Mouse (Mus musculus): ENCODE measurements around the gene Npw. TPM values are rescaled to one million over a fixed set of nuclear protein-coding genes. Genes with fewer than 3 reads are reported as not detected.

Gene Npw
- polyA plus RNA-seq, 1 experiment from 2014 or later: not detected

DNA sequence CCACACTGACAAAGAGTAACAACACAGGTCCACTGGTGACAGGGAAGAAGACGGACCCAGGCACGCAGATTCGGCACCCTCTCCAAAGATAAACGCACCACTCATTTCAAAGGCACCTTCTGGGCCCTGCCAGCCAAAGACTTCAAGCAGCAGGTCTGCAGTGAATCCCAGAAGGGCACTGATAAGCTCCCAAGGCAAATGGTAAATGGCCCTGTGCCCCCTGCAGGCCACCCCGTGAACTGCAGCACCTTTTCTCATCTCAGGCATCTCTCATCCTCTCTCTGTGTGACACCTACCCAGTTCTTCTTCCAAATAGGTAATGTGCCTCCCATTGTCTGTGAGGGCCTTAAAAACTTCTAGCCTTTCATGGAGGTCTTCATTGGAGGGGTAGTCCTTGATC lies 29.6 kb downstream of the Npw start:
- no peak overlapping the region for H3K4me3 ChIP-seq (replicated peaks; ENCODE audit: low read length)
- H3K9ac ChIP-seq (replicated peaks; ENCODE audit: low read depth, low read length): no peak overlapping the region
- peaks cover 15% of the 10 kb centered on the region for H3K36me3 ChIP-seq (ENCODE audit: control insufficient read depth, insufficient read depth)
- H3K27me3 ChIP-seq (replicated peaks; ENCODE audit: control insufficient read depth, insufficient read depth, low read length): no peaks in the 10 kb centered on the region
- H3K9me3 ChIP-seq (ENCODE audit: control insufficient read depth, low read length): no peaks in the 10 kb centered on the region
- no peak overlapping the region for H3K27ac ChIP-seq (ENCODE audit: low read length)
- WGBS: 52% methylated on average over 5 of the region's 5 CpGs
- no peak for ATAC-seq
- H3K4me2 ChIP-seq (ENCODE audit: low read length): no peak overlapping the region
- peaks cover 12% of the 10 kb centered on the region for H3K4me1 ChIP-seq (replicated peaks; ENCODE audit: control insufficient read depth, insufficient read depth, low read length)

DNA sequence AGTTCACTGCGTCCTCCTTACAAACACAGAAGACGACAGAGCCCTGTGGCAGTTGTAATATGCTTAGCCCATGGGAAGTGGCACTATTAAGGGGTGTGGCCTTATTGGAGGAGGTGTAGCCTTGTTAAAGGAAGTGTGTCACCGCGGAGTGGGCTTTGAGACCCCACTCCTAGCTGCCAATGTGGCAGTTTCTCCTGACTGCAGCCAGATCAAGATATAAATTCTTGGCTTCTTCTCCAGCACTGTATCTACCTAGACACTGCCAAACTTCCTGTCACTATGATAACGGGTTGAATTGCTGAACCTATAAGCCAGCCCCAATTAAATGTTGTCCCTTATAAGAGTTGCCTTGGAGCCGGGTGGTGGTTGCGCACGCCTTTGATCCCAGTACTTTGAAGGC lies 32.8 kb downstream of the Npw start:
- ATAC-seq: no peak
- 93% methylated on average over 8 of the region's 8 CpGs for whole genome bisulfite sequencing
- H3K27me3 ChIP-seq (replicated peaks; ENCODE audit: control insufficient read depth, insufficient read depth, low read length): no peaks in the 10 kb centered on the region

DNA sequence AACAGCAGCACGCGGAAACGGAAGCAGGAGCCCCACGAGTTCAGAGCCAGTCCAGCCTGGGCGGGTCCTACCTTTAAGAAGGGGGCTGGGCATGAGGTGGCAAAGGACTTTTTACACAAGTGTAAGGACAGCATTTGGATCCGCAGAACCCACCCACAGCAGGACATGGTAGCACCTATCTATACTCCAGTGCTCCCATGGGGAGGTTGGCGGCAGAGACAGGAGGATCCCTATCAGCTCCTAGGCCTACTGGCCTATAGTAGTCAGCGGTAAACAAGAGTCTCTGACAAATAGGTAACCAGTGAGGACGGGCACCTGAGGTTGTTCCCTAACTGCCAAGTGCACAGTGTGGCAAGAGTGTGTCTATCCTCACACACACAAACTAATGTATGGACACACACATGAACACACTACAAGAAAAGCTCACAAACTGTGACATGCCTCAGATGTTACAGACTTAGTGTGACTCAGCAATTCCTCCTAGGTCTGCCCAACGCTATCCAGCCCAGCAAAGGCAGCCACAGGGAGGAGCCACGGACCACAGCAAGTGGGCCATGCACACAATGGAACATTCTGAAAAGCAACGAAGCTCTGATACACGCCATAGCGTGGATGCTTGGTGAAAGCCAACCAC lies 40.6 kb downstream of the Npw start:
- Histone ChIP-seq H3K4me3 (replicated peaks; ENCODE audit: low read length) (no peak overlapping the region), H3K9ac (replicated peaks; ENCODE audit: low read depth, low read length) (no peak overlapping the region), H3K27ac (ENCODE audit: low read length) (no peak overlapping the region), H3K4me1 (replicated peaks; ENCODE audit: control insufficient read depth, insufficient read depth, low read length) (no peaks in the 10 kb centered on the region), H3K27me3 (replicated peaks; ENCODE audit: control insufficient read depth, insufficient read depth, low read length) (no peaks in the 10 kb centered on the region), H3K9me3 (ENCODE audit: control insufficient read depth, low read length) (no peaks in the 10 kb centered on the region), H3K36me3 (ENCODE audit: control insufficient read depth, insufficient read depth) (peaks cover 45% of the 10 kb centered on the region), H3K4me2 (ENCODE audit: low read length) (no peak overlapping the region)
- ATAC-seq: no peak
- 89% methylated on average over 14 of the region's 14 CpGs for WGBS

More for the DNA sequence above, 32.8 kb downstream of the Npw start:
- Histone ChIP-seq H3K36me3 (ENCODE audit: control insufficient read depth, insufficient read depth) (peaks cover 43% of the 10 kb centered on the region), H3K4me2 (ENCODE audit: low read length) (no peak overlapping the region), H3K4me1 (replicated peaks; ENCODE audit: control insufficient read depth, insufficient read depth, low read length) (no peaks in the 10 kb centered on the region), H3K4me3 (replicated peaks; ENCODE audit: low read length) (no peak overlapping the region), H3K9me3 (ENCODE audit: control insufficient read depth, low read length) (no peaks in the 10 kb centered on the region), H3K27ac (ENCODE audit: low read length) (no peak overlapping the region), H3K9ac (replicated peaks; ENCODE audit: low read depth, low read length) (no peak overlapping the region)

DNA sequence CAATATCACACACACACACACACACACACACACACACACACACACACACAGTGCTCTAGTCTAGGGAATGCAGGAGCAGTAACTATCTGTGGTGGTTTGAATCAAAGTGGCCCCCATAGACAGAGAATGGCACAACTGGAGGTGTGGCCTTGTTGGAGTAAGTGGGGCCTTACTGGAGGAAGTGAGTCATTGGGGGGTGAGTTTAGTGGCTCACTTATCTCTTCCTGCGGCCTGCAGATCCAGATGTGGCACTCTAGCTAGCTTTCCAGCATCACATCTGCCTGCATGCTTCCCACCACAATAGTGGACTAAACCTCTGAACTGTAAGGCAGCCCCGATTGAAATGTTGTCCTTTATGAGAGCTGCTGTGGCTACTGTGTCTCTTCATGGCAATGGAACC lies 47.5 kb downstream of the Npw start:
- Histone ChIP-seq H3K4me1 (replicated peaks; ENCODE audit: control insufficient read depth, insufficient read depth, low read length) (no peaks in the 10 kb centered on the region), H3K27me3 (replicated peaks; ENCODE audit: control insufficient read depth, insufficient read depth, low read length) (no peaks in the 10 kb centered on the region)
- no peak for ATAC-seq

DNA sequence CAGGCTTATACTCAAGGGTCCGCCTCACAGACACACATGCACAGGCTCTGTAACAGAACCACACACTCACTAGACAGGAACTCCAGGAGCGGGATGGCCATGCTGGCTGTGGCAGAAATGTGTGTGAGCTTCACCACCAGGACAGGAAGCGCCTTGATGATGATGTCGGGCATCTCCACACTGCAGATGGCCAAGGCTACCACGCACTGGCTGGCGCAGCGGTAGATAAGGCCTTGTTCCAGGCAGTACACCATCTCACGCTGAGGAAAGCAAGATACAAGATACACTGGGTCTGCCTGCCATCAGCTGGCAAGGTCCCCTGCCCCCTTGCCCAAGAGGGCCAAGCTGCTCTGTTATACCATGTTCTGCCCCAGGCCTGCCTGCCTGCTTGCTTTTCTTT lies 49.4 kb downstream of the Npw start:
- Histone ChIP-seq H3K4me2 (ENCODE audit: low read length) (no peak overlapping the region), H3K9ac (replicated peaks; ENCODE audit: low read depth, low read length) (no peak overlapping the region), H3K9me3 (ENCODE audit: control insufficient read depth, low read length) (no peaks in the 10 kb centered on the region), H3K27me3 (replicated peaks; ENCODE audit: control insufficient read depth, insufficient read depth, low read length) (no peaks in the 10 kb centered on the region), H3K4me1 (replicated peaks; ENCODE audit: control insufficient read depth, insufficient read depth, low read length) (no peaks in the 10 kb centered on the region), H3K27ac (ENCODE audit: low read length) (no peak overlapping the region), H3K4me3 (replicated peaks; ENCODE audit: low read length) (no peak overlapping the region), H3K36me3 (ENCODE audit: control insufficient read depth, insufficient read depth) (peaks cover 24% of the 10 kb centered on the region)
- 96% methylated on average over 8 of the region's 8 CpGs for WGBS
- no peak for ATAC-seq

More for the DNA sequence above, 47.5 kb downstream of the Npw start:
- Histone ChIP-seq H3K27ac (ENCODE audit: low read length) (no peak overlapping the region), H3K36me3 (ENCODE audit: control insufficient read depth, insufficient read depth) (peaks cover 18% of the 10 kb centered on the region), H3K9ac (replicated peaks; ENCODE audit: low read depth, low read length) (no peak overlapping the region), H3K4me2 (ENCODE audit: low read length) (no peak overlapping the region), H3K9me3 (ENCODE audit: control insufficient read depth, low read length) (no peaks in the 10 kb centered on the region), H3K4me3 (replicated peaks; ENCODE audit: low read length) (no peak overlapping the region)
- WGBS: 98% methylated on average over 2 of the region's 2 CpGs

DNA sequence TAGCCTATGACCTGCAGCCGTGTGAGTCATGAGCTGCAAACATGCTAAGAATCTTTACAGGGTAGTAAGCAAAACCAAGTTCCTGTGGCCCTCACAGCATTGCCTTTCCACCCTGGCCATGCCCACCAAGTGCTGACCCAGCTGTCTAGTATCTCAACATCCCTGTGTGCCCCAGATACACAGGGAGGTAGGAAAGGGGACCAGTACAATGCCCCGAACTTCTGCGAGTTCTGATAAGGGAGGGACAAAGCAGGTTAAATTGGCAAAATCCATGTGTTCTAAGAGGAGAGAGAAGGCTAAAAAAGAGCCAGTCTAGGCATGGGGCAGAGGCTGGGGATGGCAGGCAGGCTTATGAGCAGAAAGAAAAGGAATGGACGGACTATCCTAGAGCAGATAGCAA lies 49.9 kb downstream of the Npw start:
- no peaks in the 10 kb centered on the region for H3K4me1 ChIP-seq (replicated peaks; ENCODE audit: control insufficient read depth, insufficient read depth, low read length)

More for the DNA sequence above, 49.9 kb downstream of the Npw start:
- H3K4me3 ChIP-seq (replicated peaks; ENCODE audit: low read length): no peak overlapping the region
- no peak overlapping the region for H3K27ac ChIP-seq (ENCODE audit: low read length)
- H3K36me3 ChIP-seq (ENCODE audit: control insufficient read depth, insufficient read depth): peaks cover 20% of the 10 kb centered on the region
- 95% methylated on average over 4 of the region's 4 CpGs for WGBS
- H3K9ac ChIP-seq (replicated peaks; ENCODE audit: low read depth, low read length): no peak overlapping the region
- no peak for ATAC-seq
- no peaks in the 10 kb centered on the region for H3K9me3 ChIP-seq (ENCODE audit: control insufficient read depth, low read length)
- no peak overlapping the region for H3K4me2 ChIP-seq (ENCODE audit: low read length)
- no peaks in the 10 kb centered on the region for H3K27me3 ChIP-seq (replicated peaks; ENCODE audit: control insufficient read depth, insufficient read depth, low read length)

Other genes with a start within 250 kb of the Npw start
- gene Rnps1, start 243.9 kb downstream of the Npw start, polyA plus RNA-seq (2015; fragmentation: Nextera tagmentation; extraction: Ambion mirVana): 362 and 389 TPM in 2 replicates
- 30.4 and 34.8 TPM in 2 replicates for gene Eci1, start 231.8 kb downstream of the Npw start, polyA plus RNA-seq (2015; fragmentation: Nextera tagmentation; extraction: Ambion mirVana)
- gene Dnase1l2, start 215.4 kb downstream of the Npw start, polyA plus RNA-seq (2015; fragmentation: Nextera tagmentation; extraction: Ambion mirVana): 6.2 and 9.5 TPM in 2 replicates
- gene E4f1, start 188.1 kb downstream of the Npw start, polyA plus RNA-seq (2015; fragmentation: Nextera tagmentation; extraction: Ambion mirVana): 37.9 and 54.0 TPM in 2 replicates
- gene Pgp, start 188.1 kb downstream of the Npw start, polyA plus RNA-seq (2015; fragmentation: Nextera tagmentation; extraction: Ambion mirVana): 50.5 and 54.0 TPM in 2 replicates
- gene Bricd5, start 184.6 kb downstream of the Npw start, polyA plus RNA-seq (2015; fragmentation: Nextera tagmentation; extraction: Ambion mirVana): 0.39 and 0.92 TPM in 2 replicates
- gene Mlst8, start 179.4 kb downstream of the Npw start, polyA plus RNA-seq (2015; fragmentation: Nextera tagmentation; extraction: Ambion mirVana): 38.9 and 42.4 TPM in 2 replicates
- gene Caskin1, start 169.9 kb downstream of the Npw start, polyA plus RNA-seq (2015; fragmentation: Nextera tagmentation; extraction: Ambion mirVana): 18.8 and 30.4 TPM in 2 replicates
- gene Traf7, start 130.5 kb downstream of the Npw start, polyA plus RNA-seq (2015; fragmentation: Nextera tagmentation; extraction: Ambion mirVana): 108 and 121 TPM in 2 replicates
- gene Rab26, start 124.2 kb downstream of the Npw start, polyA plus RNA-seq (2015; fragmentation: Nextera tagmentation; extraction: Ambion mirVana): 6.8 and 10.9 TPM in 2 replicates
- gene Pkd1, start 108.6 kb downstream of the Npw start, polyA plus RNA-seq (2015; fragmentation: Nextera tagmentation; extraction: Ambion mirVana): 18.3 and 27.6 TPM in 2 replicates
- gene Tsc2, start 25.8 kb downstream of the Npw start, polyA plus RNA-seq (2015; fragmentation: Nextera tagmentation; extraction: Ambion mirVana): 80.4 and 86.8 TPM in 2 replicates
- gene Nthl1, start 25.8 kb downstream of the Npw start, polyA plus RNA-seq (2015; fragmentation: Nextera tagmentation; extraction: Ambion mirVana): 13.4 and 14.4 TPM in 2 replicates
- gene Slc9a3r2, start 8.1 kb downstream of the Npw start, polyA plus RNA-seq (2015; fragmentation: Nextera tagmentation; extraction: Ambion mirVana): 28.1 and 31.2 TPM in 2 replicates
- 17.9 and 22.0 TPM in 2 replicates for gene Zfp598, start 11.2 kb upstream of the Npw start, polyA plus RNA-seq (2015; fragmentation: Nextera tagmentation; extraction: Ambion mirVana)
- 143 and 193 TPM in 2 replicates for gene Syngr3, start 31.5 kb upstream of the Npw start, polyA plus RNA-seq (2015; fragmentation: Nextera tagmentation; extraction: Ambion mirVana)
- gene Gfer, start 37.7 kb upstream of the Npw start, polyA plus RNA-seq (2015; fragmentation: Nextera tagmentation; extraction: Ambion mirVana): 35.0 and 35.4 TPM in 2 replicates
- gene Noxo1, start 37.8 kb upstream of the Npw start, polyA plus RNA-seq (2015; fragmentation: Nextera tagmentation; extraction: Ambion mirVana): 2.0 and 2.7 TPM in 2 replicates
- 83.7 and 85.5 TPM in 2 replicates for gene Tbl3, start 49.2 kb upstream of the Npw start, polyA plus RNA-seq (2015; fragmentation: Nextera tagmentation; extraction: Ambion mirVana)
- gene Rnf151, start 59.6 kb upstream of the Npw start, polyA plus RNA-seq (2015; fragmentation: Nextera tagmentation; extraction: Ambion mirVana): not detected in 2 replicates
- 787 and 797 TPM in 2 replicates for gene Rps2, start 59.7 kb upstream of the Npw start, polyA plus RNA-seq (2015; fragmentation: Nextera tagmentation; extraction: Ambion mirVana)
- gene Ndufb10, start 66.0 kb upstream of the Npw start, polyA plus RNA-seq (2015; fragmentation: Nextera tagmentation; extraction: Ambion mirVana): 220 and 233 TPM in 2 replicates
- not detected in 2 replicates for gene Rpl3l, start 69.4 kb upstream of the Npw start, polyA plus RNA-seq (2015; fragmentation: Nextera tagmentation; extraction: Ambion mirVana)
- gene Msrb1, start 78.2 kb upstream of the Npw start, polyA plus RNA-seq (2015; fragmentation: Nextera tagmentation; extraction: Ambion mirVana): 20.0 and 21.1 TPM in 2 replicates
- 0.32 TPM in 1 of 2 replicates, not detected in the other for gene Hs3st6, start 94.5 kb upstream of the Npw start, polyA plus RNA-seq (2015; fragmentation: Nextera tagmentation; extraction: Ambion mirVana)
- gene Meiob, start 145.8 kb upstream of the Npw start, polyA plus RNA-seq (2015; fragmentation: Nextera tagmentation; extraction: Ambion mirVana): not detected in 2 replicates
- gene Hagh, start 181.7 kb upstream of the Npw start, polyA plus RNA-seq (2015; fragmentation: Nextera tagmentation; extraction: Ambion mirVana): 40.2 and 50.1 TPM in 2 replicates
- 14.4 and 17.8 TPM in 2 replicates for gene Fahd1, start 191.9 kb upstream of the Npw start, polyA plus RNA-seq (2015; fragmentation: Nextera tagmentation; extraction: Ambion mirVana)
- gene Igfals, start 207.5 kb upstream of the Npw start, polyA plus RNA-seq (2015; fragmentation: Nextera tagmentation; extraction: Ambion mirVana): 0.19 TPM in 1 of 2 replicates, not detected in the other
- gene Nubp2, start 227.9 kb upstream of the Npw start, polyA plus RNA-seq (2015; fragmentation: Nextera tagmentation; extraction: Ambion mirVana): 66.8 and 71.1 TPM in 2 replicates
- 82.1 and 86.8 TPM in 2 replicates for gene Spsb3, start 228.2 kb upstream of the Npw start, polyA plus RNA-seq (2015; fragmentation: Nextera tagmentation; extraction: Ambion mirVana)
- 32.4 and 35.7 TPM in 2 replicates for gene Eme2, start 236.6 kb upstream of the Npw start, polyA plus RNA-seq (2015; fragmentation: Nextera tagmentation; extraction: Ambion mirVana)
- gene Mrps34, start 236.7 kb upstream of the Npw start, polyA plus RNA-seq (2015; fragmentation: Nextera tagmentation; extraction: Ambion mirVana): 72.3 and 79.8 TPM in 2 replicates
- gene Nme3, start 238.0 kb upstream of the Npw start, polyA plus RNA-seq (2015; fragmentation: Nextera tagmentation; extraction: Ambion mirVana): 63.4 and 76.1 TPM in 2 replicates